Mouse (Mus musculus): ENCODE data around the gene Lctl. TPM values are rescaled to one million over a fixed set of nuclear protein-coding genes. Genes with fewer than 3 reads are reported as not detected.

The Lctl gene
- polyA plus RNA-seq (2016; fragmentation: Nextera tagmentation; extraction: Ambion mirVana): 0.11 TPM in 1 of 2 replicates, not detected in the other

DNA sequence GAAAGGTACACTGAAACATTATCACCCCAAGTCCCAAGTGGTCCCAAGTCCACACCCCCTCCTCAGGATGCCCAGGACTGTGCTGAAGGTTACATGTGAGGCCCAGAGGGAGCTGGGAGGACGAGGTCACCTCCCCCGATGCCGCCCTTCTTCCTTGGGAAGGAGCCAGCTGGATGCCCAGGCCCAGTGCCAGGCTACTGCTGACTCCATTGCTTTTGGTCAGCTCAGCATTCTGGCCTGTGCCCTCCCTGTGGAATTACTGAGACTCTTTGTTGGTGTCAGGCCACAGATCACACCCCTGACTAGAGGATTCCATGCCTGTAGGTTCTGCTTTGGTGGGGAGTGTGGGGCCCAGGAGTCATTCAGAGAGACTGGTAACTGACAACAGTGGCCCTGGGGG is at the start of gene Lctl:
Gene Lctl (plus strand): TSS at position 272 of the 400 bp plus-strand sequence.
- Histone ChIP-seq H3K27me3 (replicated peaks; ENCODE audit: low read depth, poor library complexity, severe bottlenecking) (no peaks in the 10 kb centered on the region), H3K27ac (replicated peaks) (no peak within 1 kb of the TSS), H3K9me3 (no peaks in the 10 kb centered on the region), H3K36me3 (replicated peaks) (no peaks in the 10 kb centered on the region), H3K4me3 (no peak within 1 kb of the TSS), H3K4me1 (peaks cover 15% of the 10 kb centered on the region)
- no peak for DNase-seq (ENCODE audit: low spot score)
- whole genome bisulfite sequencing: 77% methylated on average over 3 of the region's 3 CpGs

DNA sequence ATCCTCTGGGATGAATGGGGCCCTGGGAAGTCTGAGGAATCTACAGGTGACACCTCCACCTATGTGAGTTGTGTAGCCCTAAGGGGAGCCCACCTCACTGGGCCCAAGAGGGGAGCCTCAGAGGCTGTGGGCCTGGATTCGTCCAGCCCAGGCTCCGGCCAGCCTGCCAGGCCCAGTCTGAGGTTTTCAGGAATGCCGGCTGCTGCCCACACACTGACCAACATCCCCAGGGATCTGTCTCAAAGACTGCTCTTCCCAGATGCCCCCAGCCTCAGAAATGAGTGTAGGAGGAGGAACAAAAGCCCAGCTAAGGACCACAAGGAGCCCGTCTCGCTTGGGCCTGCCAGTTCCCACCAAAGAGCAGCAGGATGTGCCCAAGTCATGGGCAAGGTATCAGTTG is 49.2 kb upstream of the Lctl start:
- no peak for DNase-seq (ENCODE audit: low spot score)
- Histone ChIP-seq H3K4me1 (peaks cover 35% of the 10 kb centered on the region), H3K27ac (replicated peaks) (peak overlapping the region; percentile 87), H3K9me3 (no peaks in the 10 kb centered on the region), H3K36me3 (replicated peaks) (no peaks in the 10 kb centered on the region), H3K4me3 (no peak overlapping the region), H3K27me3 (replicated peaks; ENCODE audit: low read depth, poor library complexity, severe bottlenecking) (no peaks in the 10 kb centered on the region)
- 67% methylated on average over 5 of the region's 5 CpGs for WGBS

DNA sequence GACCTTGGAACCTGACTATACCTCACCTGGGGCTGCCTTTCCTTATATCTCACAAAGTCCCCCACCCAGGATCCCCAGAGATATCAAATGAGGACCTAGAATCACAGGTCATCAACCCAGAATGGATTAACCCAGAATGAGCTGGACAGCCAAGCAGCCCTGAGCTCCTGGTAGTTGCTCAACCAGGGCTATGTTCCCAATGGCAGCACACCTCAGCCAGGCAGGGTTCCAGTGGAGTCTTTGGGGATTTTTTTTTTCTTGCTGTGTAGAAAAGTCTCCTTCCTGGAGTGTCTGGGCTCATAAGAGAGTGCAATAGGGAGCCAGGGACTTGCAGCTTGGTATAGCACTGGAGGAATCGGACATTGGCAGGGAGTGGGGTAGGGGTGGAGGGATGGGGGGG is 48.4 kb upstream of the Lctl start:
- no peak overlapping the region for H3K4me3 ChIP-seq
- H3K36me3 ChIP-seq (replicated peaks): no peaks in the 10 kb centered on the region
- peaks cover 35% of the 10 kb centered on the region for H3K4me1 ChIP-seq
- H3K27me3 ChIP-seq (replicated peaks; ENCODE audit: low read depth, poor library complexity, severe bottlenecking): no peaks in the 10 kb centered on the region
- 91% methylated on average over 1 of the region's 1 CpGs for WGBS
- DNase-seq (ENCODE audit: low spot score): no peak
- no peaks in the 10 kb centered on the region for H3K9me3 ChIP-seq
- 0 out of 2 replicates have a peak overlapping the region, but pooled peaks have one; percentile 87 for H3K27ac ChIP-seq (replicated peaks)

DNA sequence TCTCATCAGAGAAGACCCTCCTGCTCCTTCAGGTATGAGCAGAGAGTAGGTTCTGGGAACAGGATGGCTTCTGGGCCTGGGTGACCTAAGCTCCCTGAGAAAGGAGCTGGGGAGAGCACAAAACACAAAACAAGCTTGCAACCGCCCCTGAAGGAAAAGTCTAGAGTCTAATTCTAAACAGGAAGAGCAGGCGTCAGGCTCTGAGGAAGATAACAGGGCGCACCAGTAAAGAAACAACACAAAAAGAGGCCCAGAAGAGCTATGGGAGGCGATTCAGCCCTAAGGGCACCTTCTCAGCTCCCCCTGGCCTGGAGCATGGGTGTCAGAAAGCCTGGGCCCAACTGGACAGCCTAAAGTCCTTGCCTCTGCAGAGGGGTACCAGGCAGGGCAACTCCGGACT is 47.8 kb upstream of the Lctl start:
- Histone ChIP-seq H3K36me3 (replicated peaks) (no peaks in the 10 kb centered on the region), H3K4me3 (no peak overlapping the region), H3K9me3 (no peaks in the 10 kb centered on the region), H3K27me3 (replicated peaks; ENCODE audit: low read depth, poor library complexity, severe bottlenecking) (no peaks in the 10 kb centered on the region), H3K27ac (replicated peaks) (peak overlapping the region; percentile 63), H3K4me1 (peaks cover 35% of the 10 kb centered on the region)
- 82% methylated on average over 5 of the region's 5 CpGs for WGBS
- DNase-seq (ENCODE audit: low spot score): no peak

DNA sequence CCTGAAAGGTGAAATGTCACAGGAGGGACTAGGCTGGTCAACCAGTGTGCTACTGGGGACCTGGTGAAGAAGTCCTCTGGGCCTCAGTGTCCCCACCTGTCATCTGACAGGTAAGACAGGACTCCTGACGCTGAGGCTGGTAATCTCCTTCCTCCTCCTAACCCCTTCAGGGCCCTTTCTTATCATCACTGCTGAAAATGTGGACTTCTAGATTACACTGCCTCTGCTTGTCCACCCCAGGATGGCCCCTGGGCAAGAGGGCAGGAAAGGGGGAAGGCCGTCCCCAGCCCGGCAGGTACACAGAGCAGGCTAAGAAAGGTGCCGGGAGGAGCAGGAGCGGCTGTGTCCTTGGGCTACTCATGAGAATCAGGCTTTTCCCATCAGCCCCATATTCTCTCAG is 46.3 kb upstream of the Lctl start:
- 86% methylated on average over 5 of the region's 5 CpGs for WGBS
- Histone ChIP-seq H3K36me3 (replicated peaks) (no peaks in the 10 kb centered on the region), H3K27me3 (replicated peaks; ENCODE audit: low read depth, poor library complexity, severe bottlenecking) (no peaks in the 10 kb centered on the region), H3K4me3 (no peak overlapping the region), H3K4me1 (peaks cover 46% of the 10 kb centered on the region), H3K9me3 (no peaks in the 10 kb centered on the region), H3K27ac (replicated peaks) (peak overlapping the region; percentile 44; the same call in 1 of the 2 replicates)
- no peak for DNase-seq (ENCODE audit: low spot score)

DNA sequence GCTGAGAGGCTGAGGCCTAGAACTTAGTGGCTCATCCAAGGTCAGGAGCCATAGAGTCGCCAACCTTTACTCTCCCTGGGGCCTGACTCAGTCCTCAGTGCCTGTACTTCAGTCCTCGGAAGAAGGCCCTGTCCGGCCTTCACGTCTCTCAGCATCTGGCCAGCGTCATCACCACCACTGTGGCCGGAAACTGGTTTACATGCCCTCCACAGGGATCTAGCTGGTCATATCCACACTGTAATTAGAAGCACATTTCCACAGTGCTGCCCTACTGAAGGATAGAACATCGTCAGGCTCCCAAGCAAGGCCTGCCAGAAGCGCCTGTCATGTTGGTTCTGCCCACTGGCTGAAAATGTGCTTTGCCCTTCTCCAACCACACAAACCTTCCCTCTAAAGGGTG is 42.1 kb upstream of the Lctl start:
- no peaks in the 10 kb centered on the region for H3K9me3 ChIP-seq
- no peak overlapping the region for H3K4me3 ChIP-seq
- no peaks in the 10 kb centered on the region for H3K36me3 ChIP-seq (replicated peaks)
- peaks cover 26% of the 10 kb centered on the region for H3K4me1 ChIP-seq
- 0 out of 2 replicates have a peak, but pooled peaks cover 3% of the 10 kb centered on the region for H3K27me3 ChIP-seq (replicated peaks; ENCODE audit: low read depth, poor library complexity, severe bottlenecking)
- WGBS: 59% methylated on average over 8 of the region's 8 CpGs
- peak overlapping the region; percentile 26; the same call in 1 of the 2 replicates for H3K27ac ChIP-seq (replicated peaks)
- DNase-seq (ENCODE audit: low spot score): no peak

DNA sequence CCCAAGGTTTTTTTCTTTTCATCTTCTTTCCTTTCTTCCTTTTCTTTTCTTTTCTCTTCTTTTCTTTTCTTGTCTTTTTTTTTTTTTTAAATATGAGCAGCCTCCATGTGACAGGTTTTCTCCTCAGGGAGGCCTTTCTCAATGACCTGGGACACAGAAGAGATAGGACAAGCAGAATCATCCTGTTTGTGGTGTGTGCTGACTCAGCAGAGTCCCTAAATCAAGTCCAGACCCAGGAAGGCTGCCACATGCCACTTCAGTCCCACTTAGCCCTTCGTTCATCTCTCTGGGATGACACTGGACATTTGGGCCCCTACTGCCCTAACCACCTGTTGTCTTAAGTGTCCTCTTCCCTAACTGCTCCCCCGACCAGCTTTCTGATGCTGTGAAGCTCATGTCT is 40.5 kb upstream of the Lctl start:
- peaks cover 36% of the 10 kb centered on the region for H3K4me1 ChIP-seq
- DNase-seq (ENCODE audit: low spot score): no peak
- H3K36me3 ChIP-seq (replicated peaks): no peaks in the 10 kb centered on the region
- H3K9me3 ChIP-seq: no peaks in the 10 kb centered on the region
- H3K4me3 ChIP-seq: no peak overlapping the region
- WGBS: 76% methylated on average over 2 of the region's 2 CpGs
- H3K27ac ChIP-seq (replicated peaks): no peak overlapping the region
- 0 out of 2 replicates have a peak, but pooled peaks cover 3% of the 10 kb centered on the region for H3K27me3 ChIP-seq (replicated peaks; ENCODE audit: low read depth, poor library complexity, severe bottlenecking)

DNA sequence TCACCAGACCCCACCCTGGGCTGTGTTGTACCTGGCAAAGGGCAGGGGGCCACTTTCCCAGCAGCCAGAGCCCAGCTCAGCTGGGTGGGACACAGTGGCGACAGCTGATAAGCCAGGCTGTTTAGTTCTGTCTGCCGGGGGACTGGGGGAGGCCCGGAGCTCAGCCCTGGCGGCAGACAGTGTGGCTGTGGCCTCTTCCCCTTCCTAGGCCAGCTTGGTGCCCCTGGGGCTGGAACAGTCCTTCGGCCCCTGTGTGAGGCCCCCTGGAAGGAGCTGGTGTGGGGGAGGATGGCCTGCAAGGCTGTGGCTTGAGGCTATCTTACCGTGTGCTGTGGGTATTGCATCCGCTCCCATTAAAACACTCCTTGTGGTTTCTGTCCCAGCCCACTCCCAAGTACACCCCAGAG is 38.6 kb upstream of the Lctl start:
- Histone ChIP-seq H3K36me3 (replicated peaks) (no peaks in the 10 kb centered on the region), H3K4me1 (peaks cover 37% of the 10 kb centered on the region), H3K27ac (replicated peaks) (peak overlapping the region; percentile 78), H3K4me3 (no peak overlapping the region), H3K27me3 (replicated peaks; ENCODE audit: low read depth, poor library complexity, severe bottlenecking) (peaks cover 11% of the 10 kb centered on the region), H3K9me3 (no peaks in the 10 kb centered on the region)
- DNase-seq (ENCODE audit: low spot score): no peak
- 36% methylated on average over 7 of the region's 7 CpGs for WGBS

DNA sequence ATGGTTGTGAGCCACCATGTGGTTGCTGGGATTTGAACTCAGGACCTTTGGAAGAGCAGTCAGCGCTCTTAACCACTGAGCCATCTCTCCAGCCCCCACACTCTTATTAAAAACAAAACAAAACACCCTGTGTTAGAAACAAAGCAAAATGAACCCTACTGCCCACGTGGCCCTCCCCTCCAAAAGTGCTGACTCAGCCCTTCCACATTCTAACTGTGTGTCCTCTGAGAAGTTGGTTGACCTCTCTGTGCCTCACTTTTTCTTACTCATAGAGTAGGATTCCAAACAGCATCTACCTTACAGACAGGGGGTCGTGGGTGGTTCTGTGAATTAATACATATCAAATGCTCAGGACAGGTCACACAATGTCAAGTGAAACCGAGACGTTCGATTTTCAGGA is 37.0 kb upstream of the Lctl start:
- H3K27ac ChIP-seq (replicated peaks): no peak overlapping the region
- H3K4me1 ChIP-seq: peaks cover 47% of the 10 kb centered on the region
- DNase-seq (ENCODE audit: low spot score): no peak
- 85% methylated on average over 6 of the region's 6 CpGs for WGBS
- H3K9me3 ChIP-seq: no peaks in the 10 kb centered on the region
- H3K27me3 ChIP-seq (replicated peaks; ENCODE audit: low read depth, poor library complexity, severe bottlenecking): peaks cover 25% of the 10 kb centered on the region
- no peaks in the 10 kb centered on the region for H3K36me3 ChIP-seq (replicated peaks)
- H3K4me3 ChIP-seq: no peak overlapping the region

DNA sequence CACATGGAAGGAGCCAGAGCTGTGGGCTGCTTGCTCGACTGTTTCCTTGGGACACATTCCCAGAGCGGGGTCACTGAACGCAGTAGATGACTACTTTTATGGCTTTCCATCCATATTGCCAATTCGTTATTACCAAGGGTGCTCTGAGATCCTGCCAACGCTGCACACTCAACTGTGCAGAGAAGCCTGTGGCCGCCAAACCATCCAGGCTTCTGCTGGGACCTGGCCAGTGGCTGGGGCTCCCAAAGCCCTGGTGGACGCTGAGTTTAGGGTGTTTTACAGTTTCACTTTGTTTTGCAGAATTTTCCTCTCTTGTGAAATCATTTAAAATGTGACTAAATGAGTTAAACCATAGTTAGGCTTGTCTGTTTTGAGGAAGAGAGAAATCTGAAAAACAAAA is 32.7 kb upstream of the Lctl start:
- WGBS: 37% methylated on average over 7 of the region's 7 CpGs

DNA sequence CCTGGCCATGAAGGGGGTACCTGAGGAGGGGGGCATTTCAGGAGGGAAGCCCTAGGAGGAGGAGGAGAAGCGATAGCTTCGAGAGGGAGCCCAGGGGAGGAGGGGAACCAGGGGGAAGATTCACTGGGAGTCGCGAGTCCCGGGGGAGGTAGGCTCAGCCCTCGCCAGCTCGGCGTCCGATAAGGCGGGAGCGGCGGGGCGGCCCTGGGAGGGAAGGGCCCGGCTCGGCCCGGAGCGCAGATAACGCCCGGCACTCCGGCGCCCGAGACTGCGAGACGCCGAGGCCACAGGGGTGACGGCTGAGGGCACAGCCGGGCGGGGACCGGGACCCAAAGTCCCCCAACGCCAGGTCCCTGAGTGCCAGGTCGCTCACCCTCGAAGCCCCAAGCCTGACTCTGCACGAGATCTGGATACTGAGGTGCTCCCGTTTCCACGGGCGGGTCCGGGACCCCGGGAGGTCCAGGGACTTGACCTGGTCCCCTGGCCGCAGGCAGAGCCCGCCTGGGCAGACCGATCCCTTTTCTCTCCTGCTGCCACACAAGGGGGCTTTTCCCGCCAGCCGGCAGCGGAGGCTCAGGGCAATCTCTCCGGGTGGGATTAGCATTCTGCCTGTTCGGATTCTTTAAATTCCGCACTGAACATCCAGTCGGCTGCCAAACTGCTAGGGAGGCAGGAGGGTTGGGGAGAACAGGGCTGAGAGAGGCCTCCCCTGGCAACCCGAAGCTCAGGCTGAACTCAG is 32.1 kb upstream of the Lctl start:
- DNase-seq (ENCODE audit: low spot score): peak; percentile 79
- Histone ChIP-seq H3K4me3 (peak overlapping the region; percentile 58), H3K27ac (replicated peaks) (peak overlapping the region; percentile 91), H3K9me3 (no peaks in the 10 kb centered on the region), H3K36me3 (replicated peaks) (no peaks in the 10 kb centered on the region), H3K4me1 (peaks cover 51% of the 10 kb centered on the region), H3K27me3 (replicated peaks; ENCODE audit: low read depth, poor library complexity, severe bottlenecking) (peaks cover 35% of the 10 kb centered on the region)
- WGBS: under 1% methylated on average over 49 of the region's 49 CpGs

More for the DNA sequence above, 32.7 kb upstream of the Lctl start:
- DNase-seq (ENCODE audit: low spot score): no peak
- no peaks in the 10 kb centered on the region for H3K9me3 ChIP-seq
- H3K27me3 ChIP-seq (replicated peaks; ENCODE audit: low read depth, poor library complexity, severe bottlenecking): peaks cover 35% of the 10 kb centered on the region
- peak overlapping the region; percentile 91 for H3K27ac ChIP-seq (replicated peaks)
- peaks cover 51% of the 10 kb centered on the region for H3K4me1 ChIP-seq
- H3K4me3 ChIP-seq: peak overlapping the region; percentile 58
- no peaks in the 10 kb centered on the region for H3K36me3 ChIP-seq (replicated peaks)

DNA sequence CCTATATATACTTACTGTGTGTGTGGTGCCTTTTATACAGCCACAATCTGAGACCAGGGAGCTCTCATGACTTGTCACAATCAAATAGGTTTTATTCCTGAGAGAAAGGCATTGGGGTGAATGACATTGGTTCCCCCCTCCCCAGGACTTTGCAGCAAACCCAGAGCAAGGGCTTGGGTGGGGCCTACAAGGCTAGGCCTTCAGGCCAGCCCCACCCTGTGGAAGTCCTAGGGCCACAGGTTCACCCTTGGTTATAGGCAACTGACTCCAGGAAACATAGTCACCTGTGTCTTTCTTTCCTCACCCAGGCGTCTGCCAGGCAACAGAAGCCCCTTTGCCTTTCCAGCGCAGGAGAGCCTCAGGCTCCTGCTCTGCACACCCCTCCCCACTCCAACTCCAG is 31.0 kb upstream of the Lctl start:
- Histone ChIP-seq H3K9me3 (no peaks in the 10 kb centered on the region), H3K4me3 (no peak overlapping the region), H3K27me3 (replicated peaks; ENCODE audit: low read depth, poor library complexity, severe bottlenecking) (peaks cover 35% of the 10 kb centered on the region), H3K27ac (replicated peaks) (peak overlapping the region; percentile 45), H3K36me3 (replicated peaks) (no peaks in the 10 kb centered on the region), H3K4me1 (peaks cover 46% of the 10 kb centered on the region)
- 21% methylated on average over 2 of the region's 2 CpGs for WGBS
- DNase-seq (ENCODE audit: low spot score): no peak

DNA sequence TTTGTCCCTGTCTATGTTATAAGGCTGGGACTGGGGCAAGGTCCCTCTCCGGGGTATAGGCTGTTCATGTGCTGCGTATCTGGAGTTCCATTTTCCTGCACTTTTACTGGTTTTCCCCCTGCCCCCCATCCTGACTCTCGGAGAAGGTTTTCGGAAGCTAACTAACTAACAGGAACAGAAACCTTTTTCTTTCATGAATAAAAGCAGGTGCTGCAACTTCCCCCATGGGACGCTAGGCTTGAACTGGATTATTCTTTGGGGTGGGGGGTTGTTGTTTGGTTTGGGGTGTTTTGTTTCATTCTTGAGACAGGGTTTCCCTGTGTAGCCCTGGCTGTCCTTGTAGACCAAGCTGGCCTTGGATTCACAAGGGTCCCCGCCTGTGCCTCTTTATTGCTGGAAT is 30.4 kb upstream of the Lctl start:
- DNase-seq (ENCODE audit: low spot score): no peak
- Histone ChIP-seq H3K27me3 (replicated peaks; ENCODE audit: low read depth, poor library complexity, severe bottlenecking) (peaks cover 35% of the 10 kb centered on the region), H3K4me3 (no peak overlapping the region), H3K27ac (replicated peaks) (peak overlapping the region; percentile 49), H3K9me3 (no peaks in the 10 kb centered on the region), H3K36me3 (replicated peaks) (no peaks in the 10 kb centered on the region), H3K4me1 (peaks cover 40% of the 10 kb centered on the region)
- WGBS: 75% methylated on average over 6 of the region's 6 CpGs

Data from embryonic facial prominence, embryonic 10.5 days (tissue).